Mouse (Mus musculus) WW6 (cell line): Measurements from ENCODE around the gene Tlx3.

Experiments used
- DNase-seq: peaks from one replicate; pipeline ENCODE4 v3.0.0-alpha.2; 2013; ENCODE audit warnings: low read depth, low spot score

Tlx3 gene

GRCm38 (mm10) chr11:33203383-33204328, at the start of gene Tlx3:
TSS of gene Tlx3 (minus strand) at chr11:33203589.
- peak; percentile 80 for DNase-seq

- no peak for DNase-seq
Observed at GRCm38 (mm10) chr11:33240295-33240694, 36.9 kb upstream of the Tlx3 start.

- no peak for DNase-seq
Observed at GRCm38 (mm10) chr11:33234134-33234533, 30.7 kb upstream of the Tlx3 start.

GRCm38 (mm10) chr11:33232056-33232455, 28.7 kb upstream of the Tlx3 start:
- DNase-seq, result no peak

- no peak for DNase-seq
Observed at GRCm38 (mm10) chr11:33228186-33228585, 24.8 kb upstream of the Tlx3 start.

GRCm38 (mm10) chr11:33226516-33226915, 23.1 kb upstream of the Tlx3 start:
- DNase-seq, result no peak

GRCm38 (mm10) chr11:33221566-33222365, 18.4 kb upstream of the Tlx3 start:
- no peak for DNase-seq

GRCm38 (mm10) chr11:33220763-33221162, 17.4 kb upstream of the Tlx3 start:
- DNase-seq, result no peak

GRCm38 (mm10) chr11:33217384-33218079, 14.1 kb upstream of the Tlx3 start:
- no peak for DNase-seq

GRCm38 (mm10) chr11:33207411-33207810, 4.0 kb upstream of the Tlx3 start:
- DNase-seq, result no peak

- no peak for DNase-seq
Observed at GRCm38 (mm10) chr11:33204966-33205365, 1.6 kb upstream of the Tlx3 start.

GRCm38 (mm10) chr11:33204329-33204705, 928 bp upstream of the Tlx3 start:
- no peak for DNase-seq

- DNase-seq, result no peak
Observed at GRCm38 (mm10) chr11:33202972-33203371, 417 bp downstream of the Tlx3 start.

- no peak for DNase-seq
Observed at GRCm38 (mm10) chr11:33202296-33202695, 1.1 kb downstream of the Tlx3 start.

- DNase-seq, result no peak
Observed at GRCm38 (mm10) chr11:33201626-33202010, 1.8 kb downstream of the Tlx3 start.

GRCm38 (mm10) chr11:33200764-33201625, 2.4 kb downstream of the Tlx3 start:
- no peak for DNase-seq

GRCm38 (mm10) chr11:33199906-33200763, 3.3 kb downstream of the Tlx3 start:
- DNase-seq, result no peak

- no peak for DNase-seq
Observed at GRCm38 (mm10) chr11:33199117-33199514, 4.3 kb downstream of the Tlx3 start.

- no peak for DNase-seq
Observed at GRCm38 (mm10) chr11:33198351-33199116, 4.9 kb downstream of the Tlx3 start.
